Mouse (Mus musculus) neutrophil, adult 59 days (primary cell): ENCODE data around the gene 2700081O15Rik. TPM values are rescaled to one million over a fixed set of nuclear protein-coding genes. Genes with fewer than 3 reads are reported as not detected.

Experiments
- total RNA-seq, 2 experiments: library from RNA; stranded (reverse); gene quantifications; 1 replicate in 1 of 2; 2 replicates in 1 of 2; pipeline ENCODE4 v1.2.4; 2023

Gene 2700081O15Rik
- 1 to 10 TPM; 2.5 to 3.2 TPM for total RNA-seq

GRCm38 (mm10) chr19:7416834-7417735 lies at the start of gene 2700081O15Rik:
TSS of gene 2700081O15Rik (plus strand) at chr19:7417625.

DNA sequence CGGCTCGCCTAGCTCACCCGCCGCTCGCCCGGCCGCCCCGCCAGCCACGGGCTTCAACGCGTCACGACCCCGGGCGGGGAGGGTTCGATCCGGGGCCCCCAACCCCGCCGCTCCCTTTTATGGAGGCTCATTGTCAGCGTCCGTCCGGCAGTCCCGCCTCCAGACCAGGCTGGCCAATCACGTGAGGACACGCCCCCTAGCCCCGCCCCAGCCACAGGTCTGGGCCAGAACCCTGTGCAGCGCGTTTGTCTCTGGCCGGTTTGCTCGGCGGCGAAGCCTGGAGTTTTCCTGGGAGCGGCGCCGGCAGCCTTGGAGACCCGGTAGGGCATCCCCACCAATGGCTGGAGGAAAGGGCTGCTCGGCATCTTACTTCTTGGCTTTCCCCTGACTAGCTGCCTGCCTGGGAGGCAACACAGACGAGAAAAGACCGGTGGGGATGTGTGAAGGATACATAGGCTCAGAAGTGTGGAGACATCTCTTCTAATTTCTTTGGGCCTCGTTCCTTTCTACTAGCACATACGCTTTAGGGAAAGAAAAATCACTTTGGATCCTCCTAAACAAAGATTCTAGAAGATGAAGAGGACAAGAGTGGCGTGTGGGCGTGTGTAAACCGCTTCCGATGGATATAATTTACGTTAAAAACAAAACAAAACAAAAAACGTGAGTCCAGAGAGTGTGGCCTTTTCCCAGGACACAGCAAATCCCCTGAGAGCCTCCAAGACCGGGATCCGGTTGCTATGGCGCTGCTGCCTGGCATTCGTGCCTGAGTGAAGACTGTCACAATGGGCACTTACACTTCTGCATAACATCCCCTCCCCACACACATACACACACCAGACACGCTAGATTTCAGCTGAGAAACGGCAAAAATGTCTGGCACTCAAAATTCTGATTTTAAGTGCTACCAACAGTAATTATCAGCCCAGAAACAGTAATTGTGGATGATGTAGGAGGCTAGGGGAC lies 34.2 kb upstream of the 2700081O15Rik start, which contains the start of gene Spindoc:
TSS of gene Spindoc (minus strand) at position 92 of the 963 bp plus-strand sequence.

Other genes with a start within 250 kb of the 2700081O15Rik start
- 10 to 100 TPM; 69.8 to 79.8 TPM for gene Otub1, start 211.3 kb upstream of the 2700081O15Rik start, total RNA-seq
- gene Cox8a, start 200.0 kb upstream of the 2700081O15Rik start, total RNA-seq, result 100 to 1,000 TPM; 346 to 353 TPM
- gene Naa40, start 176.4 kb upstream of the 2700081O15Rik start, total RNA-seq, result 10 to 100 TPM; 23.5 to 28.1 TPM
- 1 to 10 TPM in 1 of 2 experiments, under 1 TPM in 1; 0.73 to 1.6 TPM for gene Rcor2, start 150.3 kb upstream of the 2700081O15Rik start, total RNA-seq
- 100 to 1,000 TPM; 153 to 182 TPM for gene Mark2, start 75.8 kb upstream of the 2700081O15Rik start, total RNA-seq
- 1 to 10 TPM; 6.2 to 8.8 TPM for gene Spindoc, start 34.6 kb upstream of the 2700081O15Rik start, total RNA-seq
- 100 to 1,000 TPM; 132 to 139 TPM for gene Rtn3, start 65.7 kb downstream of the 2700081O15Rik start, total RNA-seq
- gene Atl3, start 76.4 kb downstream of the 2700081O15Rik start, total RNA-seq, result 10 to 100 TPM; 28.9 to 29.9 TPM
- gene Pla2g16, start 139.8 kb downstream of the 2700081O15Rik start, total RNA-seq, result 1 to 10 TPM; 3.6 to 7.2 TPM
- gene Lgals12, start 189.6 kb downstream of the 2700081O15Rik start, total RNA-seq, result not detected
- not detected for gene Hrasls5, start 194.9 kb downstream of the 2700081O15Rik start, total RNA-seq